Mouse (Mus musculus): Measurements from ENCODE around the gene Tbx18.

DNA sequence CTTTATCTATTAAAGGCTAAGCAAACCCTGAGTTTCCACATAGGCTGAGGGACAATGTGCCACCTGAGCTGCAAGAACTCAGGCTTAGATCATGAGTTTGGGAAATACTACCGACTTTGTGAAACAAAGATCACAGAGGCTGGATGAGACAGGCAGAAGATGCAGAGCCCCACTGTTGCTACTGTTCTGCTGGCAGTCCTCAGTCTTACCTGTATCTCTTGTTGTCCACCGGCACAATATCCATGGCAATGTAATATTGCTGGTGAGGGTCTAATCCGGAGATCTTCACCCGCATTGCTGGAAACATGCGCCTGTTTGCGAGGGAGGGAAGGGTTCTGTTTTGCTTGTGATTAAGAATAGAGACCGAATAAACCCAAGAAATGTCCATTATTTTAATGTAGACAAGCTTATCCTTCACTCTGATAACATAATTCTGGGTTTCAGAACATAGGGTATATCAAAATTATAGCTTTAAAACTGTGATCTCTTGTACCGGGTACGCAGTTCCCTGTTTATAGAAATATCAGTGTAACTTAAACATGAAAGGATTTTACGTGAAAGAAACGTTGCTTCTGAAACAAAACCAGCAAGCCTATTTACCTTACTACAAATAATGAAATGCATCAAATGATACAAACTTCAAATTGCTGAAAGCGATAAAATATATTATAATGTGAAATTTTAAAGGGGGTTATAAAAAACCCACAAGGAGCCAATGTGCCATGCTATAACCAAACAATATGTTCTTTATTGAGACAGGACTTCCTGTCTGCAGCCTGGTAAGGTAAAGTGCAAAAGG is 3.7 kb downstream of the Tbx18 start:
- TF ChIP-seq CTCF (IDR thresholded peaks at IDR 0.05; ENCODE audit: control insufficient read depth, insufficient read depth, insufficient read length), result no peak
- TF ChIP-seq CEBPB (IDR thresholded peaks at IDR 0.05; ENCODE audit: low read depth), result no peak

All from C2C12 (cell line).